Mouse (Mus musculus) adrenal gland, adult 18-20 months (tissue): Measurements from ENCODE around the gene Gm26558. TPM values are rescaled to one million over a fixed set of nuclear protein-coding genes. Genes with fewer than 3 reads are reported as not detected.

ENCODE experiments used
- DNase-seq, 2 experiments: peaks; one replicate each; pipeline ENCODE4 v3.0.0; 2021 to 2022; ENCODE audit warnings: low spot score in 2 of 2
- total RNA-seq, 2 experiments: library from RNA; stranded (reverse); gene quantifications; 1 replicate in 1 of 2; 2 replicates in 1 of 2; pipeline ENCODE4 v1.2.3; 2021

Gene Gm26558
- total RNA-seq, 2 experiments from 2014 or later, result 1.1 TPM; not detected in 1

- DNase-seq, result no peak
Measured at GRCm38 (mm10) chr2:70648271-70648670, 13.6 kb downstream of the Gm26558 start.

- no peak for DNase-seq
Measured at GRCm38 (mm10) chr2:70647681-70648080, 14.2 kb downstream of the Gm26558 start.

- DNase-seq, result no peak
Measured at GRCm38 (mm10) chr2:70645266-70645780, 16.6 kb downstream of the Gm26558 start.

GRCm38 (mm10) chr2:70642971-70643565 lies 18.8 kb downstream of the Gm26558 start:
- no peak for DNase-seq

- DNase-seq, result no peak
Measured at GRCm38 (mm10) chr2:70640968-70641367, 20.9 kb downstream of the Gm26558 start.

- DNase-seq, result no peak
Measured at GRCm38 (mm10) chr2:70634028-70634690, 27.7 kb downstream of the Gm26558 start.

GRCm38 (mm10) chr2:70632412-70632811 lies 29.5 kb downstream of the Gm26558 start:
- DNase-seq, result no peak

GRCm38 (mm10) chr2:70631321-70631720 lies 30.6 kb downstream of the Gm26558 start:
- DNase-seq, result no peak

GRCm38 (mm10) chr2:70629921-70630320 lies 32.0 kb downstream of the Gm26558 start:
- DNase-seq, result no peak

- DNase-seq, result no peak
Measured at GRCm38 (mm10) chr2:70629339-70629761, 32.6 kb downstream of the Gm26558 start.

- no peak for DNase-seq
Measured at GRCm38 (mm10) chr2:70628397-70628796, 33.5 kb downstream of the Gm26558 start.

- DNase-seq, result no peak
Measured at GRCm38 (mm10) chr2:70625761-70626160, 36.1 kb downstream of the Gm26558 start.

- no peak for DNase-seq
Measured at GRCm38 (mm10) chr2:70622244-70622643, 39.7 kb downstream of the Gm26558 start.

- peak; percentile 47 to 58 for DNase-seq
Measured at GRCm38 (mm10) chr2:70620225-70620624, 41.7 kb downstream of the Gm26558 start.

- no peak for DNase-seq
Measured at GRCm38 (mm10) chr2:70619232-70619835, 42.6 kb downstream of the Gm26558 start.

GRCm38 (mm10) chr2:70616617-70617016 lies 45.3 kb downstream of the Gm26558 start:
- no peak for DNase-seq

GRCm38 (mm10) chr2:70616076-70616475 lies 45.8 kb downstream of the Gm26558 start:
- DNase-seq, result no peak

- DNase-seq, result no peak
Measured at GRCm38 (mm10) chr2:70614745-70615351, 47.1 kb downstream of the Gm26558 start.
